Mouse (Mus musculus): Measurements from ENCODE around the gene Myef2.
"Not testable (repeated sequence)": the region's sequence is repeated elsewhere in the genome, so short reads cannot be mapped to it uniquely, and the experiment has no call there.

The Myef2 gene

GRCm38 (mm10) chr2:125123477-125123852, at the start of gene Myef2:
TSS of gene Myef2 (minus strand) at chr2:125123661.
- peak; percentile 64 to 81 for DNase-seq (ENCODE audit: low spot score in 2 of 2)

GRCm38 (mm10) chr2:125162012-125162470, 38.6 kb upstream of the Myef2 start:
- no peak for DNase-seq (ENCODE audit: low spot score in 2 of 2)

GRCm38 (mm10) chr2:125155504-125155903, 32.0 kb upstream of the Myef2 start:
- DNase-seq (ENCODE audit: low spot score in 2 of 2), result no peak

- DNase-seq (ENCODE audit: low spot score in 2 of 2), result no peak
Measured at GRCm38 (mm10) chr2:125154294-125154693, 30.8 kb upstream of the Myef2 start.

- no peak for DNase-seq (ENCODE audit: low spot score in 2 of 2)
Measured at GRCm38 (mm10) chr2:125152388-125152787, 28.9 kb upstream of the Myef2 start, which contains the start of gene Slc12a1. TSS of gene Slc12a1 (plus strand) at chr2:125152505.

DNA sequence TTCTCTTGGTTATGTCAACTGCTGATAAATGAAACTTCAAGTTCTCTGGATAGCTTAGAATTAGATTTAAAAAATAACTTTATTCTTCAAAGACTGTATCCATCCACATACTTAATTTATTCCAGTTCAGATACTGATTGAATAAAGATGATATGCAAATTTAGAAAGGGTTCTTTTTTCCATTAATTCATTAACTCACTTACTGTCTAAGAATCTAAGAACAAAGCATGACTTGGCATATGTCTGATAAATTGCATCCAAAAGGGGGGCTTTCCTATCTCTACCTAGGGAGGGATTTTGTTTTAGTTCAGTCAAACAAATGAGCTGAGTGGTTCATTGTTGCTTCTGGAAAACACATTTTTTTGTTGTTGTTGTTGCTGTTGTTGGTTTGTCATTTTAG, 18.9 kb upstream of the Myef2 start:
- DNase-seq (ENCODE audit: low spot score in 2 of 2), result no peak

DNA sequence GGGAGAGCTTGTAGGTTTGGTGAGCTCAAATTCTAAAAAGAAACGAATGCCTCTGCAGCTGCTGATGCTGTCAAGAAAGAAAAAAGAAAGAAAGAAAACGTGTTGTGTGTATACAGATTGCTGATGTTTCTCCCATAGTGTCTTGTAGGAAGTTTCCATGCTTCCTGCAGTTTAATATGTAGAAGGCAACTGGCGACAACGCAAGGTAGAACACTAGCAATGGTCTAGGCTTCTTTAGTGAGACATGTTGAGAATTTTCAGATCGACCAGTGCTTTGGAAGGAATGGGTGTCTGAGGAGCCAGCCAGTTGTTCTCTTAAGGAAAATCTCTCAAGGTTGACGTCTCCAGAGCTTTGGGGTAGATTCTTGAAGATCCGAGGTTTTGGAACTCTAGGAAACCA, 13.4 kb upstream of the Myef2 start:
- no peak for DNase-seq (ENCODE audit: low spot score in 2 of 2)

DNA sequence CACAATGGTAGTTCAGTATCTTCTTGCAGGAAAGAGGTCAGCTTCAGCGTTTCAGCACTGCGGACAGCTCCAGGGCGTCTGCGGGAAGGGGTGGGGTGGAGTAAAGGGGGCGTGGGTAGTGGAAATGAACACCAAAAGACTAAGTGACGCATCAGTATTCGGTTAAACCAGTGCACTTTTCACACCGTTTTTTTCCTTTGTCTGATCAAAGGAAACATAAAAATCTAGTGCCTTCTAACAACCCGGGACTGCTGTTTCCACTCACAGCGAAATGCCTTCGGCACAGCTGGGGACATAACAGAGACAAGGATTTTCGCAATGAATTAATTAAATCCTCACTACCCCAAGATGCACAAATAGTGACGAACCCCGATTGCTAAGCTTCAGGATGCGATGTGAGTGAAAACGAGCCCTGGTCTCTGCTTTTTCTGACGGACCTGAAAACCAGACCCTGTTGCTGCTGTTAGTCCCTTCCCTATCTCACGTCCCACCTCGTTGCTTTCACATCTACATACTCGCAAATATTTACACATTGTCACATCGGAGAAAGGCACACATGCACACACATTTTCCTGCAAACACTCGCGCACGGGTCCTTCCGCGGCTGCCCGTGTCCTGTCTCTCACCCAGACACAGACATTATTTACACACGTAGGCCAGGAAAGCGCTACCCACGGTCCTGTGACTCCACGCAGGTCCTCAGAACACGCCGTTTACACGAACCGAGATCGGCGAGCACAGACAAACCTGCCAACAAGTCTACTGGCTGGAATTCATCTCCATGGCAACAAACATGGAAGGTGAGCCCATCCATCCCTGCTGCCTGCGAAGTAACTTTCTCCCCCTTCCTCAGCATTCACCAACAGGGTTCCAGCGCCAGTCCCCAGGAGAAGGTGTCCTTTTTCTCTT, 12.7 kb upstream of the Myef2 start, which contains the start of gene Ctxn2:
Gene Ctxn2 (plus strand): TSS at position 790 of the 909 bp plus-strand sequence.
- peak in 1 of 2 experiments; percentile 20 for DNase-seq (ENCODE audit: low spot score in 2 of 2)

GRCm38 (mm10) chr2:125134113-125134512, 10.7 kb upstream of the Myef2 start:
- DNase-seq (ENCODE audit: low spot score in 2 of 2), result no peak

DNA sequence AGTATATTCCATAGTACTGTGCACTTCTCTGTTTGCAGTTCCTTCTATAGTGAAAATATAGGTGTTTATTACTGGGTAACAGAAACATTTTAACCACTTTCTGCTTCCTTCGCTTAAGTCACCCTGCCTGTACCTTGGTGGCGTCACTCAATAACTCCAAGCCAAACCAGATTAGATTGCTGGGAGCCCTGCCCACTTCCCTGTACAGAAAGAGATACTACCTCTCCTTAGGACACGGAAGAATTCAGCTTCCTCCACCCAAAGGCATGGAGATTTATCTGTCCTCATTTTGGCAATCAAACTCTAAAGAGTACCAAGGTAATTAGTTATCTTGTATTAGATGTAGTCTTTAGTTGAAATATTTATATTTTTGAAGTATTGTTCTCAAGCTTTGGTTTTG, 3.3 kb upstream of the Myef2 start:
- DNase-seq (ENCODE audit: low spot score in 2 of 2), result no peak

DNA sequence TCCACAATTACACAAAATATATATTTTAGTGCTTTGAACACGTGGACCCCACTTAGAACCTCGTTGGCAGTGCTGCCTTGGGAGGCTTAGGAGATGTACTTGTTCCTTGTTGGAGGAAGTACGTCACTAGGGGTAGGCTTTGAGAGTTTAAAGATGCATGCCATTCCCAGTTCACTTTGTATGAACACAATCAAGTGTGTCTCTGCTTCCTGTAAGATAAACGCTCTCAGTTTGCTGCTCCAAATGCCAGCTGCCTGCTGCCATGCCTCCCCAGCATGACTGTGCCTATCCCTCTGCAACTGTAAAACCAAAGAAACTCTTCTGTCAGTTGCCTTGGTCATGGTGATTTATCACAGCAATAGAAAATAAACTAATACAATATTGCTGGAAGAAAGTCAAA, 2.4 kb upstream of the Myef2 start:
- DNase-seq (ENCODE audit: low spot score in 2 of 2), result no peak

DNA sequence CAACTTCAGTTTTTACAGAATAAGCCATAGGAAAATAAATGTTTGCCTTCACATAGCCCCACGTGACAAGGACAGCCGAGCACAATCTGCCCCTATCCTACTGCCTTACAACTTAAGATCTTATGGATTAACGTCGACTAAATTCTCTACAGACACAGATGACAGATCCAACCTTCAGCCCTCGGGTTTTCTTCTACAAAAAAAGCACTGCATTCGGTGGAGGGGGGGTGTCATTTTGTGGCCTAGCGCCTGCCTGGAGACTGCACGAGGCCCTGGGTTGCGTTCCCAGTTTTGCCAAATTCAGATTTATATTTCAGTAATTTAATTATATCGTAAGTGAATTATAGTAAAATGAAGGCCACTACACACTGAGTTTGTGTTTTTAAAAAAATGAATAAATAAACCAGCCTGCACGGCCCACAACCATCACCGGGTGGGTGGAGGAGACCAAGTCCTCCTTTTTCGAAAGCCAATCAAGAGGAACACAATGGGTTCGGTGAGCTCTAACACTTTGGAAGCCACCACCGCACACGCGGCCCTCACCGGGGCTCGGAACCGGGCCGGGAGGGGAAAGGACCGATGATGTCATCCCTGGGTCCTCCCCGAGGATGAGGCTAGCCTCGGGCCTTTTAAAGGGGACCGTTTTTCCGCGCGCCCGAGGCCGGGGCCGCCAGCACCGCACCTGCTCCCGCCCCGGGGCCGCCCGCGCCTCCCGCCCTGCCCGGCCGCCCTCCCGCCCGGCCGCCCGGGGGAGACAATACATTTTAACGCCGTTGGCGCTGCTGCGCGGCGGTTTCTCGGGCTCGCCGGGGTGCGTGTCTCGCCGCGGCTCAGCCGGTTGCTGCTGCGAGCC, 611 bp downstream of the Myef2 start:
- peak in 1 of 2 experiments; percentile 57 for DNase-seq (ENCODE audit: low spot score in 2 of 2)

DNA sequence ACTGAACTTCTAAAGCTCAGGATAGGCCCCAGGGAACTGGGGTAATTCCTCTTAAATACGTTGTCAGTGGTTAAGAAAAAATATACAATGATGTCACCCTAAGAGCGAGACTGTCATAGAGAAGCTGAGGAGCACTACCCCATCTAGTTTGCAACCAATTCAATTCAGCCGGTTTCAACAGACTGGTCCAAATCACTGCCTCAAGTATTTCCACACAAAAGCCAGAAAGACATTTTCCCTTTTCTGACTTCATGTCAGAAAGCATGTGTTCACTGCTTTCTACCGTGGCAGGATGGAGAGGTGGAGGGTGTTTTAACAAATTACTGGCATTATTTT, 1.2 kb downstream of the Myef2 start:
- DNase-seq (ENCODE audit: low spot score in 2 of 2), result no peak

DNA sequence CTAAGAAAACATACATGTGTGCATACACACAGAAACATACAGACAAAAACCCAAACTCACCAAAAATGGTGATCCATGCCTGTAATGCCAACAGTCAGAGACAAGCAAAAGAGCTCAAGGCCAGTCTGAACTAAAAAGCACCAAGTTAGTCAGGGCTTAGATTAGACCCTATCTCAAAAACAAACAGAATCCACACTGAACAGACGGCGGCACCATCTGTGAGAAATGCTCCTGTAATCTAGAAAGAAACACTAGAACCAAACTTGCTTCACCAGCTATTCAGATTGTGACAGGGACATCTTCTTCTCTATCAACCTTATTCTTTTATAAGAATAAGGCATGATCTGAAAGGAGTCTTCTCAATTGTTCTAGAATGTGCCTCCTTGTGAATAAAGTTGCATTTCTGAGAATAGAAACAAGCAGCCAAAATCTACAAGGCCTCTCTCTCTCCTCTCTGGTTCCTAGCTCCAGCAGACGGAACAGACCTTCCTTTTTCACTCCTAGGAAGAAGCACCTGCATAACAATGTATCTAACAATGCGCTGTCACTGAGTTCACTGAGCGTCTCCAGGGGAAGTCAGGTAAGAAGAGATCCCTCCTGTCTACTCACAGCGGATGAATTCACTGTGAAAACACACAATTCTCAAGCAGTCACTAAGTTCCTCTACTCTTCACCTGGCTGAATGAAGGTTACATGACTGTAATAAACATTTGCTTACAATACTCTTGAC, 3.9 kb downstream of the Myef2 start:
- DNase-seq (ENCODE audit: low spot score in 2 of 2), result peak in 1 of 2 experiments; percentile 22

- DNase-seq (ENCODE audit: low spot score in 2 of 2), result not testable (repeated sequence)
Measured at GRCm38 (mm10) chr2:125106536-125106935, 16.9 kb downstream of the Myef2 start.

- DNase-seq (ENCODE audit: low spot score in 2 of 2), result not testable (repeated sequence)
Measured at GRCm38 (mm10) chr2:125104491-125104890, 19.0 kb downstream of the Myef2 start.

DNA sequence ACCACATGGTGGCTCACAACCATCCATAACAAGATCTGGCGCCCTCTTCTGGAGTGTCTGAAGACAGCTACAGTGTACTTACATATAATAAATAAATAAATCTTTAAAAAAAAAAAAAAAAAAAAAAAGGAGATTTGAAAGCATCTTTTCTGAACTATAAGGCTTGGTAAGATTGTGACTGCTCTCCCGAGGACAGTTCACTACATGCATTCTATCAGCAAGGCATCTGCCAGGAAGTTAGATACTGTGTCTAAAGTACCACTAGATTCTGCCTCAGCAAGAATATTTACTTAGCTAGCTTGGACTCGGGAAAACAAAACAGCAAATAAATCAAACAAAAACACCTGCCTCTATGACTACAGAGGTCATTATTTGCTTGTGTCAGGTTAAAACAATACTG, 31.3 kb downstream of the Myef2 start:
- not testable (repeated sequence) for DNase-seq (ENCODE audit: low spot score in 2 of 2)

DNA sequence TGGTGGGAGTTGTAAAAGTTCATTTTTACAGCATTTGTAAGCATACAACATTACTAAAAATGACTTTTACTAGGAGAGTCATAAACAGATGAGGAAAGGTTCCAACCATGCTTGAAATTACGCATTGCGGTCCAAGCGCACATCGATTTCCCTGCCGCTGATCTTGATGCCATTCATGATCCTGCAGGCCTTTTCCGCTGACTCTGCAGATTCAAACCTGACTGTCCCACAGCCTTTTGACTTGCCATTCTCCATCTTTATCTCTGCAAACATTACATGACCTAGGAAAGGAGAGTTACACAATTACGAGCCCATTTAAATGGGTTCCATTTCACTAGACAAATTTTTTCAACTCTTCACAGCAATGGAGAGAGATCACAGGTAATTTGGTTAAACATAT, 34.7 kb downstream of the Myef2 start:
- DNase-seq (ENCODE audit: low spot score in 2 of 2), result no peak

GRCm38 (mm10) chr2:125083879-125084278, 39.6 kb downstream of the Myef2 start:
- no peak for DNase-seq (ENCODE audit: low spot score in 2 of 2)

DNA sequence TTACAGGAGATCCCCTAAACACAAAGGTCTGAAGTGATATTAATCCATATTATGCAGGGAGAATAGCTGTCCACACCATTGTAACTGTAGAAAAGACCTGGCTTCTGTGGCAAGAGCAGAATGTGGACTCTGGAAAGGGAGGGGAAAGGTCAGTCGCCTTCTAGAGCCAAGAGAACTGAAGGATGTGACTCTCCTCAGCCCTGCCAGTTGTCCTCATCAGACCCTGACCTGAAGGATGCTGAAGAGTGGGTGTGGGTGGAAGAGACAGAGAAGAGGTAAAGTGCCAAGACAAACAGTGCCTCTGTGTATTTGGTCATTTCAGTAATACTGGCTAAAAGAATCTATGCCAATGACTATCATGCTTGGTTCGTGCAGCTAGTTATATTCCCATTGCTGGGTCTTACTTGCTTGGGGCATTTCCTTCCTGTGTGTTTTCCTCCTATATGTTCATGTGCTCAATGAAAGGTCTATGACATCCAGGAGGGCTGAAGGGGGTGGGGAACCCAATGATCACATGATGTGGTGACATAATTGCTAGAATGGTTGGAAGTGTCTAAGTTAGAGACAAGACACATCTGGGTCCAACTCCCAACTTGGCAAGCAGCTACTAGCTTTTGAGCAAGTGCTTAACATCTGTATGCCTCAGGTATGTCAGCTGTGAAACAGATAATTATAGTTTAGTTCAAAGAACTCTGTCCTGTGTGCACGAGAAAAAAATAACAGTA, 50.2 kb downstream of the Myef2 start:
- DNase-seq (ENCODE audit: low spot score in 2 of 2), result no peak

GRCm38 (mm10) chr2:125068696-125069095, 54.8 kb downstream of the Myef2 start:
- no peak for DNase-seq (ENCODE audit: low spot score in 2 of 2)

All from frontal cortex, postnatal 10 days (tissue).